In genomic region chr17:85961653-85962052, GRCm38 (mm10) we compare ENCODE assay signal across 22 mouse cellular contexts.
DNase-seq lines count a peak whose midpoint lies in the region; ATAC-seq and TF ChIP-seq lines count a peak whose summit lies in the region.
"Had no signal": no experiment of that assay in that cellular context is flagged by ENCODE, and none has a peak within 500 bp of the region (broad histone marks: within the 10 kb centered on the region; RNA-seq: fewer than 3 reads in every experiment).

No protein-coding gene starts in this region.

- 66% methylated on average over 6 of the region's 6 CpGs for WGBS in kidney, embryonic 14.5 days

- H3K27me3 ChIP-seq in CH12.LX (replicated peaks) (no peaks in the 10 kb centered on the region), myocyte (ENCODE audit: control insufficient read depth, insufficient read depth, insufficient read length) (no peaks in the 10 kb centered on the region)
- H3K27me3 ChIP-seq in kidney, embryonic 14.5 days (ENCODE audit: control insufficient read depth, insufficient read depth, low read length), result no peaks in the 10 kb centered on the region
- H3K27me3 ChIP-seq: embryonic facial prominence, embryonic 12.5 days; forebrain, embryonic 13.5 days; hindbrain, embryonic 12.5 days had no signal

- TF ChIP-seq POLR2A in CH12.LX (IDR thresholded peaks at IDR 0.05; ENCODE audit: low read depth, low read length) (no peak), myocyte (IDR thresholded peaks at IDR 0.05; ENCODE audit: insufficient read length, low read depth) (no peak)

- H3K79me2 ChIP-seq in CH12.LX (replicated peaks; ENCODE audit: control insufficient read depth, extremely low read depth, insufficient read depth, poor library complexity, severe bottlenecking) (no peaks in the 10 kb centered on the region), myocyte (ENCODE audit: control insufficient read depth, insufficient read depth) (no peaks in the 10 kb centered on the region)

- H3K4me3 ChIP-seq in CH12.LX (replicated peaks in 1 of 3; ENCODE audit: low read depth in 2 of 3, low read length in 2 of 3, poor library complexity in 1 of 3) (no peak overlapping the region), myocyte (no peak overlapping the region)
- H3K4me3 ChIP-seq in kidney, embryonic 14.5 days (ENCODE audit: low read length), result no peak overlapping the region
- H3K4me3 ChIP-seq: embryonic facial prominence, embryonic 12.5 days; forebrain, embryonic 13.5 days; gastrocnemius, adult 2 months; heart, embryonic 10.5 days; hindbrain, embryonic 12.5 days had no signal

- dilution Hi-C loops in CH12.LX (cut with MboI; ENCODE audit: extremely low pct_ligation_motif_present, extremely low pct_unique_long_range_greater_than_20kb, low sequenced_read_pairs), result no loop called here

- no peak for ATAC-seq in erythroblast, adult 5-6 weeks (replicated peaks; ENCODE audit: low FRiP score, poor library complexity, severe bottlenecking)
- no peak for ATAC-seq in kidney, embryonic 14.5 days (ENCODE audit: low FRiP score, low TSS enrichment)
- ATAC-seq: forebrain, embryonic 13.5 days; forebrain, postnatal 0 days; hindbrain, embryonic 16.5 days; inflammation-experienced regulatory T-cells, adult 6 months had no signal

- H3K4me2 ChIP-seq in CH12.LX (ENCODE audit: insufficient read depth, low read depth, poor library complexity, severe bottlenecking) (peak overlapping the region; percentile 31; the same call in 1 of the 2 replicates), myocyte (ENCODE audit: low read depth) (peak overlapping the region; percentile 61)
- no peak overlapping the region for H3K4me2 ChIP-seq in kidney, embryonic 14.5 days (replicated peaks; ENCODE audit: low read depth, low read length)
- H3K4me2 ChIP-seq: embryonic facial prominence, embryonic 12.5 days; forebrain, embryonic 13.5 days; hindbrain, embryonic 12.5 days had no signal

- in situ Hi-C loops in CH12.LX (cut with MboI; ENCODE audit: low pct_ligation_motif_present, low pct_unique_long_range_greater_than_20kb, low sequenced_read_pairs), result no loop called here

- peak; percentile 49; the same call in 1 of the 2 replicates for TF ChIP-seq EP300 in CH12.LX (IDR thresholded peaks at IDR 0.05; ENCODE audit: low read length)

- H3K36me3 ChIP-seq in CH12.LX (replicated peaks in 1 of 2; ENCODE audit: control insufficient read depth in 1 of 2, insufficient read depth in 1 of 2, low read length in 1 of 2) (no peaks in the 10 kb centered on the region), myocyte (ENCODE audit: control insufficient read depth, insufficient read depth) (no peaks in the 10 kb centered on the region)
- H3K36me3 ChIP-seq in kidney, embryonic 14.5 days (ENCODE audit: control insufficient read depth, insufficient read depth, low read length), result no peaks in the 10 kb centered on the region
- H3K36me3 ChIP-seq: embryonic facial prominence, embryonic 12.5 days; heart, embryonic 10.5 days; hindbrain, embryonic 12.5 days had no signal

- H3ac ChIP-seq in myocyte (ENCODE audit: control insufficient read depth, insufficient read length), result no peak overlapping the region

- H3K9ac ChIP-seq in CH12.LX (ENCODE audit: insufficient read depth, low read depth), result no peak overlapping the region; the same call in 1 of the 2 replicates
- H3K9ac ChIP-seq in kidney, embryonic 14.5 days (ENCODE audit: low read depth, low read length), result no peak overlapping the region
- H3K9ac ChIP-seq: embryonic facial prominence, embryonic 12.5 days; forebrain, embryonic 13.5 days; forebrain, postnatal 0 days; hindbrain, embryonic 12.5 days had no signal

- H3K27ac ChIP-seq in CH12.LX (ENCODE audit: insufficient read depth, low read depth), result no peak overlapping the region
- no peak overlapping the region for H3K27ac ChIP-seq in kidney, embryonic 14.5 days (ENCODE audit: low read depth, low read length)
- H3K27ac ChIP-seq: embryonic facial prominence, embryonic 12.5 days; forebrain, embryonic 13.5 days; gastrocnemius, adult 2 months; heart, embryonic 10.5 days; hindbrain, embryonic 12.5 days had no signal

- peaks cover 4 to 10% of the 10 kb centered on the region in 2 experiments; a peak in 3 of 4 replicates for H3K4me1 ChIP-seq in CH12.LX (ENCODE audit: control insufficient read depth in 1 of 2, insufficient read depth in 2 of 2)
- no peaks in the 10 kb centered on the region for H3K4me1 ChIP-seq in kidney, embryonic 14.5 days (ENCODE audit: control insufficient read depth, insufficient read depth, low read length)
- H3K4me1 ChIP-seq: heart, embryonic 10.5 days had no signal

- DNase-seq in testis, postnatal 10 days (ENCODE audit: low spot score), result peak; percentile 19
- DNase-seq in testis, postnatal 14 days (ENCODE audit: low spot score), result no peak
- no peak for DNase-seq in CH12.LX (ENCODE audit: extremely low read depth)
- no peak for DNase-seq in lung, postnatal 36 days
- DNase-seq: adrenal gland, adult 8-10 months; cerebellum, adult 11 months; cerebellum, adult 9-10 months; cerebellum, postnatal 25 days; forebrain, postnatal 0 days; gastrocnemius, adult 2 months; gastrocnemius, postnatal 25 days; heart, postnatal 10 days; heart, postnatal 4 days had no signal

- H3K9me3 ChIP-seq in CH12.LX (replicated peaks; ENCODE audit: low read length), result no peaks in the 10 kb centered on the region
- H3K9me3 ChIP-seq in kidney, embryonic 14.5 days (ENCODE audit: control insufficient read depth, low read length), result no peaks in the 10 kb centered on the region
- H3K9me3 ChIP-seq: embryonic facial prominence, embryonic 12.5 days; forebrain, embryonic 13.5 days; heart, embryonic 10.5 days; hindbrain, embryonic 12.5 days had no signal

- no peak; the same call in 1 of the 2 replicates for TF ChIP-seq RAD21 in CH12.LX (IDR thresholded peaks at IDR 0.05; ENCODE audit: low read depth, low read length)

- no peak for TF ChIP-seq CTCF in CH12.LX (conservative IDR thresholded peaks at IDR 0.05 in 1 of 2, IDR thresholded peaks at IDR 0.05 in 1 of 2; ENCODE audit: low read depth in 2 of 2, low read length in 2 of 2)

TF ChIP-seq in CH12.LX, 34 proteins besides CTCF, POLR2A, EP300 and RAD21 (continues in another document):
- TF ChIP-seq MEF2A (IDR thresholded peaks at IDR 0.05; ENCODE audit: borderline replicate concordance, low read depth, low read length) (0 out of 2 replicates have a peak, but pooled peaks have one; percentile 24), BHLHE40 (IDR thresholded peaks at IDR 0.05; ENCODE audit: low read depth, low read length) (peak; percentile 93), JUN (IDR thresholded peaks at IDR 0.05; ENCODE audit: insufficient read depth, low read depth, low read length) (no peak; the same call in 1 of the 2 replicates), SIN3A (IDR thresholded peaks at IDR 0.05; ENCODE audit: low read length) (no peak), PAX5 (IDR thresholded peaks at IDR 0.05; ENCODE audit: low read length) (no peak), MAFK (IDR thresholded peaks at IDR 0.05; ENCODE audit: insufficient replicate concordance, low read length) (no peak), POLR2AphosphoS2 (IDR thresholded peaks at IDR 0.05; ENCODE audit: low read depth, low read length) (no peak), ZC3H11A (IDR thresholded peaks at IDR 0.05; ENCODE audit: low read depth, low read length) (no peak), JUND (conservative IDR thresholded peaks at IDR 0.05; ENCODE audit: low read depth, low read length) (no peak), SMC3 (IDR thresholded peaks at IDR 0.05; ENCODE audit: low read depth, low read length) (0 out of 2 replicates have a peak, but pooled peaks have one; percentile 9), CHD1 (IDR thresholded peaks at IDR 0.05; ENCODE audit: low read depth, low read length) (no peak), MAX (IDR thresholded peaks at IDR 0.05; ENCODE audit: low read length) (peak; percentile 74), MYC (IDR thresholded peaks at IDR 0.05; ENCODE audit: low read depth, low read length) (0 out of 2 replicates have a peak, but pooled peaks have one; percentile 46), CHD2 (IDR thresholded peaks at IDR 0.05; ENCODE audit: low read length) (no peak), MAZ (IDR thresholded peaks at IDR 0.05; ENCODE audit: low read depth, low read length) (0 out of 2 replicates have a peak, but pooled peaks have one; percentile 21), TCF12 (IDR thresholded peaks at IDR 0.05; ENCODE audit: low read depth, low read length) (peak; percentile 66; the same call in 1 of the 2 replicates), ZNF384 (IDR thresholded peaks at IDR 0.05; ENCODE audit: low read depth, low read length) (no peak)

TF ChIP-seq in myocyte, 11 proteins besides CTCF, POLR2A, EP300 and RAD21:
- TF ChIP-seq POLR2AphosphoS2 (IDR thresholded peaks at IDR 0.05; ENCODE audit: insufficient read length, low read depth) (no peak), TCF3 (IDR thresholded peaks at IDR 0.05; ENCODE audit: insufficient read length, low read depth) (peak; percentile 54), MYOD1 (IDR thresholded peaks at IDR 0.05; ENCODE audit: control insufficient read depth in 1 of 3, insufficient read length in 2 of 3, low read depth in 2 of 3) (peak; percentile 48 to 90 (median 84)), MYOG (IDR thresholded peaks at IDR 0.05; ENCODE audit: control insufficient read depth in 1 of 3, insufficient read depth in 1 of 3, insufficient read length in 2 of 3, low read depth in 2 of 3) (peak in 2 of 3 experiments; percentile 49 to 89), USF1 (IDR thresholded peaks at IDR 0.05; ENCODE audit: low read depth) (peak; percentile 96), SRF (IDR thresholded peaks at IDR 0.05; ENCODE audit: control insufficient read depth, insufficient read length, low read depth) (no peak), TCF12 (IDR thresholded peaks at IDR 0.05; ENCODE audit: insufficient read depth, poor library complexity, severe bottlenecking) (peak; percentile 44)
